ENCODE assay signal across 25 mouse cellular contexts in the genomic region with DNA sequence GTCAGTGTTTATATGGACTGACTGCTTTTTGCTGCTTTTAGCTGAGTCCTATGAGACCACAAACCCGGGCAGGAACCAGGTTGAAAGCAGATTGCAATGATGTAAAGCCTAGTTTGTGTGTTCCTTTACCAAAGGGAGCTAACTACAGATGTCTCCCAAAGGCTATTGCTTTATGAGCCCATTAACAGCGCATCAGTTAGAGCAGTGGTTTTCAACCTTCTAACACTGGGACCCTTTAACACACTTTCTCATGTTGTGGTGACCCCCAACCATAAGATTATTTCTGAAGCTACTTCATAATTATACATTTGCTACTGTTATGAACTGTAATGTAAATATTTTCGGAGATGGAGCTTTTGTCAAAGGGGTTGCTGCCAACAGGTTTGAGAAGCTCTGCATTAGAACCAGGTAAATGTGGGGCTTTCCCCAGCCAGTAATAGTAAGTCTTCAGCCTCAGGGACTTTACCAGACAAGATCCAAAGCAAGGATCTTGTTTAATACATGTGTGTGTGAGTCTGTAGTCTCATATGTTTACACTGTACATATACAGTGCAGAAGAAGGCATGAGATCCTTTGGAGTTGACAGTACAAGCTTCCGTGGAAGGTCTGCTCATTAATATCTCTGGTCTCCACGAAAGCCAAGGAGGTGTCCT.
"Had no signal": no experiment of that assay in that cellular context is flagged by ENCODE, and none has a peak within 500 bp of the region (broad histone marks: within the 10 kb centered on the region; RNA-seq: fewer than 3 reads in every experiment).

No protein-coding gene starts in this region.

- H3K9me3 ChIP-seq: heart, embryonic 10.5 days; heart, embryonic 13.5 days; heart, embryonic 15.5 days; hindbrain, embryonic 15.5 days; intestine, embryonic 15.5 days; limb, embryonic 13.5 days; limb, embryonic 15.5 days; liver, embryonic 13.5 days had no signal

- H3K9ac ChIP-seq: heart, embryonic 13.5 days; heart, embryonic 15.5 days; hindbrain, embryonic 13.5 days; hindbrain, embryonic 15.5 days; intestine, embryonic 15.5 days; limb, embryonic 13.5 days; limb, embryonic 15.5 days; liver, embryonic 13.5 days had no signal

- H3K4me2 ChIP-seq: heart, embryonic 13.5 days; heart, embryonic 15.5 days; hindbrain, embryonic 13.5 days; hindbrain, embryonic 15.5 days; intestine, embryonic 15.5 days; limb, embryonic 13.5 days; limb, embryonic 15.5 days; liver, embryonic 13.5 days had no signal

- H3K27ac ChIP-seq: gastrocnemius, adult 2 months; heart, embryonic 10.5 days; heart, embryonic 13.5 days; heart, embryonic 15.5 days; hindbrain, embryonic 13.5 days; hindbrain, embryonic 15.5 days; hindbrain, postnatal 0 days; intestine, embryonic 15.5 days; layer of hippocampus, adult 2 months; left cerebral cortex, adult 2 months; limb, embryonic 13.5 days; limb, embryonic 15.5 days; liver, embryonic 13.5 days had no signal

- H3K4me1 ChIP-seq: liver, embryonic 13.5 days had no signal

- H3K4me3 ChIP-seq: gastrocnemius, adult 2 months; heart, embryonic 10.5 days; heart, embryonic 13.5 days; heart, embryonic 15.5 days; hindbrain, embryonic 13.5 days; hindbrain, embryonic 15.5 days; intestine, embryonic 15.5 days; layer of hippocampus, adult 2 months; left cerebral cortex, adult 2 months; limb, embryonic 13.5 days; limb, embryonic 15.5 days; liver, embryonic 13.5 days had no signal

- ATAC-seq: hindbrain, postnatal 0 days; intestine, embryonic 15.5 days; intestine, postnatal 0 days had no signal

- H3K36me3 ChIP-seq: heart, embryonic 10.5 days; heart, embryonic 13.5 days; heart, embryonic 15.5 days; hindbrain, embryonic 13.5 days; hindbrain, embryonic 15.5 days; intestine, embryonic 15.5 days; limb, embryonic 13.5 days; limb, embryonic 15.5 days; liver, embryonic 13.5 days had no signal

- H3K27me3 ChIP-seq: heart, embryonic 13.5 days; heart, embryonic 15.5 days; hindbrain, embryonic 13.5 days; hindbrain, embryonic 15.5 days; intestine, embryonic 15.5 days; limb, embryonic 13.5 days; limb, embryonic 15.5 days; liver, embryonic 13.5 days had no signal

- DNase-seq: gastrocnemius, adult 2 months; gastrocnemius, postnatal 10 days; gastrocnemius, postnatal 25 days; heart, adult 18-20 months; heart, postnatal 14 days; heart, postnatal 36 days; kidney, adult 18-20 months; kidney, adult 8-10 months; kidney, postnatal 10 days; kidney, postnatal 25 days; kidney, postnatal 4 days; left cerebral cortex, postnatal 4 days; liver, embryonic 13.5 days had no signal
